Mouse (Mus musculus): ENCODE measurements around the gene Oxnad1. TPM values are rescaled to one million over a fixed set of nuclear protein-coding genes. Genes with fewer than 3 reads are reported as not detected.
"Not testable (repeated sequence)": the region's sequence is repeated elsewhere in the genome, so short reads cannot be mapped to it uniquely, and the experiment has no call there.

The Oxnad1 gene
- total and polyA plus RNA-seq, 3 experiments = 49.5 to 54.9 (median 53.9) TPM

GRCm38 (mm10) chr14:32097691-32098090, 12.5 kb downstream of the Oxnad1 start:
- Histone ChIP-seq H3K4me3 (no peak overlapping the region), H3K27ac (no peak overlapping the region), H3K9ac (ENCODE audit: low read depth, low read length) (no peak overlapping the region), H3K27me3 (ENCODE audit: control insufficient read depth, insufficient read depth, low read length) (no peaks in the 10 kb centered on the region), H3K4me1 (ENCODE audit: control insufficient read depth, insufficient read depth, low read length) (peaks cover 3% of the 10 kb centered on the region), H3K79me2 (replicated peaks; ENCODE audit: control insufficient read depth, insufficient read depth, low read length) (no peaks in the 10 kb centered on the region), H3K36me3 (ENCODE audit: control insufficient read depth, insufficient read depth, low read length) (peaks cover 8% of the 10 kb centered on the region)
- WGBS = 94% methylated on average over 7 of the region's 7 CpGs
- TF ChIP-seq EP300 (IDR thresholded peaks at IDR 0.05; ENCODE audit: insufficient read depth, low read depth, low read length) (no peak), POLR2A (IDR thresholded peaks at IDR 0.05; ENCODE audit: insufficient read depth, low read depth, low read length) (no peak), CTCF (IDR thresholded peaks at IDR 0.05) (no peak)
- intact Hi-C loops (cut with DNase I) = no loop called here
- DNase-seq = no peak

- TF ChIP-seq POLR2A (IDR thresholded peaks at IDR 0.05; ENCODE audit: insufficient read depth, low read depth, low read length) = no peak
- TF ChIP-seq CTCF (IDR thresholded peaks at IDR 0.05) = no peak
- no peak for TF ChIP-seq EP300 (IDR thresholded peaks at IDR 0.05; ENCODE audit: insufficient read depth, low read depth, low read length)
- Histone ChIP-seq H3K9ac (ENCODE audit: low read depth, low read length) (no peak overlapping the region), H3K27ac (no peak overlapping the region), H3K4me3 (no peak overlapping the region), H3K27me3 (ENCODE audit: control insufficient read depth, insufficient read depth, low read length) (no peaks in the 10 kb centered on the region), H3K36me3 (ENCODE audit: control insufficient read depth, insufficient read depth, low read length) (peaks cover 2% of the 10 kb centered on the region; the same call in 1 of the 2 replicates), H3K79me2 (replicated peaks; ENCODE audit: control insufficient read depth, insufficient read depth, low read length) (no peaks in the 10 kb centered on the region), H3K4me1 (ENCODE audit: control insufficient read depth, insufficient read depth, low read length) (no peaks in the 10 kb centered on the region)
- 87% methylated on average over 3 of the region's 3 CpGs for WGBS
- no peak for DNase-seq
- intact Hi-C loops (cut with DNase I) = no loop called here
Measured at GRCm38 (mm10) chr14:32098951-32099350, 13.8 kb downstream of the Oxnad1 start.

- no peak for DNase-seq
- Histone ChIP-seq H3K4me1 (ENCODE audit: control insufficient read depth, insufficient read depth, low read length) (no peaks in the 10 kb centered on the region), H3K79me2 (replicated peaks; ENCODE audit: control insufficient read depth, insufficient read depth, low read length) (no peaks in the 10 kb centered on the region), H3K9ac (ENCODE audit: low read depth, low read length) (no peak overlapping the region), H3K27ac (no peak overlapping the region), H3K4me3 (no peak overlapping the region), H3K27me3 (ENCODE audit: control insufficient read depth, insufficient read depth, low read length) (no peaks in the 10 kb centered on the region), H3K36me3 (ENCODE audit: control insufficient read depth, insufficient read depth, low read length) (no peaks in the 10 kb centered on the region; the same call in 1 of the 2 replicates)
- WGBS = 84% methylated on average over 4 of the region's 4 CpGs
- intact Hi-C loops (cut with DNase I) = no loop called here
- TF ChIP-seq CTCF (IDR thresholded peaks at IDR 0.05) = no peak
- no peak for TF ChIP-seq POLR2A (IDR thresholded peaks at IDR 0.05; ENCODE audit: insufficient read depth, low read depth, low read length)
- no peak for TF ChIP-seq EP300 (IDR thresholded peaks at IDR 0.05; ENCODE audit: insufficient read depth, low read depth, low read length)
Measured at GRCm38 (mm10) chr14:32103556-32103955, 18.4 kb downstream of the Oxnad1 start.

GRCm38 (mm10) chr14:32105663-32106062, 20.5 kb downstream of the Oxnad1 start:
- Histone ChIP-seq H3K4me3 (no peak overlapping the region), H3K9ac (ENCODE audit: low read depth, low read length) (no peak overlapping the region), H3K36me3 (ENCODE audit: control insufficient read depth, insufficient read depth, low read length) (no peaks in the 10 kb centered on the region; the same call in 1 of the 2 replicates), H3K27ac (no peak overlapping the region), H3K4me1 (ENCODE audit: control insufficient read depth, insufficient read depth, low read length) (no peaks in the 10 kb centered on the region), H3K27me3 (ENCODE audit: control insufficient read depth, insufficient read depth, low read length) (no peaks in the 10 kb centered on the region), H3K79me2 (replicated peaks; ENCODE audit: control insufficient read depth, insufficient read depth, low read length) (no peaks in the 10 kb centered on the region)
- WGBS = 48% methylated on average over 7 of the region's 7 CpGs
- TF ChIP-seq EP300 (IDR thresholded peaks at IDR 0.05; ENCODE audit: insufficient read depth, low read depth, low read length) (no peak), CTCF (IDR thresholded peaks at IDR 0.05) (no peak), POLR2A (IDR thresholded peaks at IDR 0.05; ENCODE audit: insufficient read depth, low read depth, low read length) (no peak)
- intact Hi-C loops (cut with DNase I) = no loop called here
- no peak for DNase-seq

- H3K27ac ChIP-seq = no peak overlapping the region
- H3K27me3 ChIP-seq (ENCODE audit: control insufficient read depth, insufficient read depth, low read length) = no peaks in the 10 kb centered on the region
- H3K9ac ChIP-seq (ENCODE audit: low read depth, low read length) = no peak overlapping the region
- H3K4me3 ChIP-seq = no peak overlapping the region
- H3K4me1 ChIP-seq (ENCODE audit: control insufficient read depth, insufficient read depth, low read length) = no peaks in the 10 kb centered on the region
- no peaks in the 10 kb centered on the region for H3K36me3 ChIP-seq (ENCODE audit: control insufficient read depth, insufficient read depth, low read length)
- DNase-seq = no peak
- H3K79me2 ChIP-seq (replicated peaks; ENCODE audit: control insufficient read depth, insufficient read depth, low read length) = no peaks in the 10 kb centered on the region
- WGBS = 87% methylated on average over 4 of the region's 4 CpGs
- intact Hi-C loops (cut with DNase I) = no loop called here
- no peak for TF ChIP-seq POLR2A (IDR thresholded peaks at IDR 0.05; ENCODE audit: insufficient read depth, low read depth, low read length)
- no peak for TF ChIP-seq CTCF (IDR thresholded peaks at IDR 0.05)
- TF ChIP-seq EP300 (IDR thresholded peaks at IDR 0.05; ENCODE audit: insufficient read depth, low read depth, low read length) = no peak
Measured at GRCm38 (mm10) chr14:32106911-32107310, 21.7 kb downstream of the Oxnad1 start.

- H3K4me1 ChIP-seq (ENCODE audit: control insufficient read depth, insufficient read depth, low read length); DNase-seq; H3K36me3 ChIP-seq (ENCODE audit: control insufficient read depth, insufficient read depth, low read length); H3K27me3 ChIP-seq (ENCODE audit: control insufficient read depth, insufficient read depth, low read length); H3K79me2 ChIP-seq (replicated peaks; ENCODE audit: control insufficient read depth, insufficient read depth, low read length); intact Hi-C loops (cut with DNase I); H3K9ac ChIP-seq (ENCODE audit: low read depth, low read length); H3K4me3 ChIP-seq; H3K27ac ChIP-seq: not testable (repeated sequence)
- 89% methylated on average over 10 of the region's 10 CpGs for WGBS
Measured at GRCm38 (mm10) chr14:32112124-32112523, 26.9 kb downstream of the Oxnad1 start.
